Mouse (Mus musculus): ENCODE measurements around the gene Ikbip. TPM values are rescaled to one million over a fixed set of nuclear protein-coding genes. Genes with fewer than 3 reads are reported as not detected.

Ikbip gene
- polyA plus RNA-seq, 1 experiment, result 2.7 TPM

- TF ChIP-seq GATA1 (IDR thresholded peaks at IDR 0.05; ENCODE audit: low read length), result no peak
These were observed 52.7 kb downstream of the Ikbip start for GRCm38 (mm10) chr10:91135302-91135972.

- TF ChIP-seq GATA1 (IDR thresholded peaks at IDR 0.05; ENCODE audit: low read length), result no peak
These were observed 54.7 kb downstream of the Ikbip start for GRCm38 (mm10) chr10:91137400-91137799.

GRCm38 (mm10) chr10:91138317-91138716 lies 55.6 kb downstream of the Ikbip start:
- no peak for TF ChIP-seq GATA1 (IDR thresholded peaks at IDR 0.05; ENCODE audit: low read length)

- no peak for TF ChIP-seq GATA1 (IDR thresholded peaks at IDR 0.05; ENCODE audit: low read length)
These were observed 56.5 kb downstream of the Ikbip start for GRCm38 (mm10) chr10:91139148-91139766.

GRCm38 (mm10) chr10:91141564-91141963 lies 58.8 kb downstream of the Ikbip start:
- TF ChIP-seq GATA1 (IDR thresholded peaks at IDR 0.05; ENCODE audit: low read length), result no peak

GRCm38 (mm10) chr10:91142654-91143191 lies 60.0 kb downstream of the Ikbip start:
- TF ChIP-seq GATA1 (IDR thresholded peaks at IDR 0.05; ENCODE audit: low read length), result no peak

GRCm38 (mm10) chr10:91143313-91144230 lies 60.8 kb downstream of the Ikbip start:
- no peak for TF ChIP-seq GATA1 (IDR thresholded peaks at IDR 0.05; ENCODE audit: low read length)

- no peak for TF ChIP-seq GATA1 (IDR thresholded peaks at IDR 0.05; ENCODE audit: low read length)
These were observed 62.7 kb downstream of the Ikbip start for GRCm38 (mm10) chr10:91145413-91145812.

Other genes starting within 250 kb of the Ikbip start
- 18.4 and 24.2 TPM in 2 replicates for gene Apaf1, start 170 bp upstream of the Ikbip start, polyA plus RNA-seq (2012)
- 405 and 530 TPM in 2 replicates for gene Slc25a3, start 41.1 kb downstream of the Ikbip start, polyA plus RNA-seq (2012)
- 272 and 385 TPM in 2 replicates for gene Tmpo, start 98.4 kb downstream of the Ikbip start, polyA plus RNA-seq (2012)

Measured in G1E-ER4 (cell line).